Mouse (Mus musculus) spleen, adult 2 months (tissue): ENCODE data around the gene Ctnnbip1. TPM values are rescaled to one million over a fixed set of nuclear protein-coding genes. Genes with fewer than 3 reads are reported as not detected.

Source experiments
- DNase-seq, 2 experiments: peaks; one replicate each; pipeline versions ENCODE4 v3.0.0 to v3.0.0-alpha.2; 2012 to 2021; ENCODE audit warnings: low spot score in 2 of 2, low read depth in 1 of 2
- H3K27ac ChIP-seq: fragments of 200-500 bp; 2 replicates; pipeline ENCODE4 v1.5.1; 2012; ENCODE audit warnings: low read length, inconsistent platforms; ENCODE audit not compliant: insufficient read depth
- H3K27me3 ChIP-seq: fragments of 200-500 bp; 2 replicates; pipeline ENCODE4 v1.6.1; 2012; ENCODE audit warnings: mild to moderate bottlenecking, moderate library complexity, low read length, inconsistent platforms; ENCODE audit not compliant: control insufficient read depth, insufficient read depth
- H3K36me3 ChIP-seq: fragments of 200-500 bp; 2 replicates; pipeline ENCODE4 v1.6.1; 2012; ENCODE audit warnings: mild to moderate bottlenecking, low read length, inconsistent platforms; ENCODE audit not compliant: control insufficient read depth, insufficient read depth
- H3K4me1 ChIP-seq: fragments of 200-500 bp; 2 replicates; pipeline ENCODE4 v1.6.1; 2011; ENCODE audit warnings: inconsistent platforms; ENCODE audit not compliant: control insufficient read depth, insufficient read depth, insufficient read length
- H3K4me3 ChIP-seq: fragments of 200-500 bp; 2 replicates; pipeline ENCODE4 v1.5.1; 2011; ENCODE audit warnings: mild to moderate bottlenecking, inconsistent platforms; ENCODE audit not compliant: insufficient read depth, insufficient read length; ENCODE audit errors: extremely low read depth
- CTCF ChIP-seq: fragments of 200-500 bp; IDR thresholded peaks from 2 replicates; pipeline ENCODE4 v1.5.1; 2011; ENCODE audit warnings: mild to moderate bottlenecking, inconsistent platforms; ENCODE audit not compliant: insufficient read depth, insufficient read length, insufficient replicate concordance; ENCODE audit errors: extremely low read depth
- POLR2A ChIP-seq: fragments of 200-500 bp; IDR thresholded peaks from 2 replicates; pipeline ENCODE4 v1.6.1; 2011; ENCODE audit warnings: low read depth, low read length, inconsistent platforms
- WGBS: fragments of 180-500 bp; shearing (Covaris S2); methylation state at CpG from one replicate; pipeline ENCODE4 v1.1.7; 2018; 5-methylcytosine and 5-hydroxymethylcytosine counted together
- polyA plus RNA-seq: library from polyadenylated mRNA; depleted of rRNA; stranded (reverse); fragments of >200 nt; gene quantifications from 2 replicates; pipeline ENCODE4 v1.2.3, GENCODE M21; 2012

The Ctnnbip1 gene
- polyA plus RNA-seq, 1 experiment: 5.3 TPM

DNA sequence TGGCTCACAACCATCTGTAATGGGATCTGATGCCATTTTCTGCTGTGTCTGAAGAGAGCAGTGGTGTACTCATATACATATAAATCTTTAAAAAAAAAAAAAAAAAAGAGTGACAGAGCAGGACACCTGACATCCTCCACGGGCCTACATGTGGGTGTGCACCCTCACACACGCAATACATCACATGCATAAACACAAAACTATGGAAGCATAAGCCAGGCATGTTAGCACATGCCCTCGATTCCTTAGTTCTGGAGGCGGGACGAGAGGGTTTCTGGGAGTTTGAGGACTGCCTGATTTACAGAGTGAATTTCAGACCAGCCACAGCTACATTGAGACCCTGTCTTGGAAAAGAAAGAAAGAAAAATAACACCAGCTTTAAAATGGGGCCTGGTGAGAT lies 13.7 kb upstream of the Ctnnbip1 start:
- WGBS: 83% methylated on average over 5 of the region's 5 CpGs
- no peaks in the 10 kb centered on the region for H3K4me1 ChIP-seq
- no peaks in the 10 kb centered on the region for H3K27me3 ChIP-seq
- peaks cover 9% of the 10 kb centered on the region for H3K36me3 ChIP-seq
- H3K27ac ChIP-seq: 0 out of 2 replicates have a peak overlapping the region, but pooled peaks have one; percentile 8
- H3K4me3 ChIP-seq: no peak overlapping the region
- no peak for TF ChIP-seq POLR2A
- no peak for TF ChIP-seq CTCF
- DNase-seq: no peak

DNA sequence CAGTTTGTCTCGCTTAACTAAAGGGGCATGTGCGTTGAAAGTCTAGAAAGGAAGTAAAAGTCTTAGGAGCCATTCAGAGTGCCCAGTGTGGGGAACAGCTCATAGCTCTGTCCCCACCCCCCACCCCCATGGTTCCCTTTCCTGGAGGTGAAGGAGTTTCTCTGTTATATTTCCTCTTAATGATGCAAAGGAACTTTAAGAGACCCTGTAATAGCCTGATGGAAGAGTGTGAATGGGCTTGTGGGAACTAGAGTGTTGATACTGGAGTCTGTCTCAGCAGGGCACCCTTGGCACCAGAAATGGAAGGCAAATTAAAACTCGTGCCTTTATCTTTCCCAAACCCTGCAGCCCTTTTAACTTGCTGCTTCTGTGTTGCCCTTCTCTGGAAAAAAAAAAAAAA lies 13.2 kb upstream of the Ctnnbip1 start:
- TF ChIP-seq CTCF (no peak), POLR2A (no peak)
- no peaks in the 10 kb centered on the region for H3K27me3 ChIP-seq
- H3K27ac ChIP-seq: 0 out of 2 replicates have a peak overlapping the region, but pooled peaks have one; percentile 8
- H3K4me1 ChIP-seq: no peaks in the 10 kb centered on the region
- H3K4me3 ChIP-seq: no peak overlapping the region
- H3K36me3 ChIP-seq: peaks cover 6% of the 10 kb centered on the region
- DNase-seq: no peak
- WGBS: 23% methylated on average over 3 of the region's 3 CpGs

DNA sequence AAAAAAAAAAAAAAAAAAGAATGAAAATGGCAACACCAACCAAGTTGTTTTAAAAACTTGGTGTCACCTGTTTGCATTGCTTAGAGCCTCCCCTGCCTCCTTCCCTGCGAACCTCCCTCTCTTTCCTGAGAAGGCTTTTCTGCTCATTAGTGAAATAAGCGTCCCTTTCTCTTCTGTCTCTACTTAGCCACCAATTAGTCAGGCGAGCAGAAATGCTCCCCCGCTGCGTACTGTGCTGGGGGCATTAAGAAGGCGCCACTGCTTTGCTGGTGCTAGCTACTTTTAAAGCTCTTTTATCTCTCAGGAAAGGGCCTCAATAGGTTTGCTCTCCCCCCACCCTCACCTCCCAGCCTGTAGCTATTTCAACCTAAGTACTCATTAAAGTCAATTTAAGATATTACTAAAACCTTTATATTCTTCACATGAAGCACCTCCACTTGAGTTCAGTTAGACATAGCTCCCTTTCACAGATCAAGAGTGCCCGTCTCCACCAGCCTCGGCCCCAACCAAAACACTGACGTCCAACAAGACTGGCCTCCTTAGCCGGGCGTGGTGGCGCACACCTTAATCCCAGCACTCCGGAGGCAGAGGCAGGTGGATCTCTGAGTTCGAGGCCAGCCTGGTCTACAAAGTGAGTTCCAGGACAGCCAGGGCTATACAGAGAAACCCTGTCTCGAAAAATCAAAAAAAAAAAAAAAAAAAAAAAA lies 12.6 kb upstream of the Ctnnbip1 start:
- Histone ChIP-seq H3K4me3 (no peak overlapping the region), H3K27ac (no peak overlapping the region), H3K4me1 (no peaks in the 10 kb centered on the region), H3K27me3 (no peaks in the 10 kb centered on the region), H3K36me3 (peaks cover 2% of the 10 kb centered on the region)
- DNase-seq: no peak
- TF ChIP-seq CTCF (no peak), POLR2A (no peak)
- 88% methylated on average over 15 of the region's 15 CpGs for WGBS

DNA sequence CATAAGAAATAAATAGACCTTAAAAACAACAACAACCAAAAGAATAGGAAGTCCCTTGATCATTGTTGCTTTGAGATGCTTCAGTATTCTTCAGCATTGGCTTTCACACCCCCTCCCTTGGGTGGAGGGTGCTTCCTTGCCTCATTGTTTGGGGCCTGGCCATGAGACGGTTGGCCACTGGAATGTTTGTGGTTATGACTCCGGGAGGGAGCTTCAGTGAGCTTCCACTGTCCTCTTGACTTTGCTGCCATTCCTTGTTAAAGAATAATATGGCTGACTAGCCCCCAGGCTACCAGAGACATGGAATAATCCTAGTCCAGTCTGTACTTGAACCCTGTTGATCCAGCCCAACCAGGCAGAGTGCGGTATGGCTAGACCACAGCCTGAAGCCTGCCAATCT lies 11.1 kb upstream of the Ctnnbip1 start:
- Histone ChIP-seq H3K36me3 (no peaks in the 10 kb centered on the region), H3K4me1 (no peaks in the 10 kb centered on the region), H3K27me3 (no peaks in the 10 kb centered on the region), H3K4me3 (no peak overlapping the region), H3K27ac (no peak overlapping the region)
- no peak for TF ChIP-seq POLR2A
- TF ChIP-seq CTCF: no peak
- 77% methylated on average over 3 of the region's 3 CpGs for WGBS
- no peak for DNase-seq

DNA sequence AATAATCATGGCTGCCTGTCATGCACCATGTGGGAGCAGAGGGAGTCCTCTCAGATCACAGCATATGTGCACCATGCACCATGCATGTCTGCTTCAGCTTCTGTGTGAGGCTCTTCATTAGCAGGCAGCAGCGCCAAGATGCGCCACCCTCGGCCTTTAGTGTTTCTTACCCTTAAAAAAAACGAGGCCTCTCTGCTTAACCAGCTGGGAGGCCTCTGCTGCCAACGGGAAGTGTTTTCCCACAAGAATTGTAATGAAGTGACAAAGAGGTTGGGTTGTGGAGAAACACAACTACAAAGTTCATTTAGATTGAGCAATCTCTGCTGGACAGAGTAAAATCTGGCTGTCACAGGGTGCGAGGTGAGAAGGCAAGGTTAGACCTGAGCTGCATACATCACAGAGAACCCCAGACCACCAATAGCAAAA lies 6.8 kb upstream of the Ctnnbip1 start:
- 49% methylated on average over 6 of the region's 6 CpGs for WGBS

DNA sequence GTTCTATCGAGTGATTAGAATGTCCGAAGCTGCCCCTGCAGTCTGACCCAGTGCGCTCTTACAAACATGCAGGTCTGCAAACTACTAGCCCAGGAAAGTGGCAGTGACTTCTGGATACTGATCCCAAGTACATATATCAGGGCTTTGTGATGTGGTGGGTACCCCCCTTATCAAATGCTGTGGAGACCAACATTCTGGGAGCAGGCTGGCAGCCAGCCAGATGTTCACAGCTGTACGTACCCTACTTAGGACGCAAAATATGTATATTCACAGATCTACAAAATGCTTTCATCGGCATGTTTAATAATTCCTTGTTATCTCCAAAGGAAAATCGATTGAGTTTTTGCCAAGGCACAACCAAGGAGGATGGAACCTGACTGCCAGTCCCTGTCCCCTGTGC lies 6.0 kb upstream of the Ctnnbip1 start:
- 93% methylated on average over 7 of the region's 7 CpGs for WGBS

More for the DNA sequence above, 6.8 kb upstream of the Ctnnbip1 start:
- no peak for DNase-seq
- Histone ChIP-seq H3K36me3 (no peaks in the 10 kb centered on the region), H3K27me3 (no peaks in the 10 kb centered on the region), H3K4me1 (no peaks in the 10 kb centered on the region; the same call in 1 of the 2 replicates), H3K27ac (no peak overlapping the region), H3K4me3 (no peak overlapping the region)
- no peak for TF ChIP-seq POLR2A
- TF ChIP-seq CTCF: no peak

DNA sequence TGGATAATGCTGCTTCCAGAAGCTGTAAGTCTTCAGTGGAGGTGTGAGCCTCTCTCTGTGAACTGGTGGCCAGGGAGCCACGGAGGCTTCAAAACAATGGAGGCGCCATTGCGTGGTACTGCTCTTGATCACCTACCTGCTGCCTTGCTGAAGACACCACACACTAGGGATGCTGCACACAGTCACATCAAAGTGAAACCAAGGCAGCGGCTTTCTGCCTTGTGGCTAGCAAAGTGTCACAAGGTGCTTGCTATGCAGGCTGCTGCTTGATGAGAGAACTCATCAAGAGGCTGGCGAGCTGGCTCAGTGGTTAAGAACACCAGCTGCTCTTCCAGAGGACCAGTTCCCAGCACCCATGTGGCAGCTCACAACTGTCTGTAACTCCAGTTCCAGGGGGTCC lies 2.3 kb upstream of the Ctnnbip1 start:
- TF ChIP-seq POLR2A (no peak), CTCF (no peak)
- no peak overlapping the region for H3K27ac ChIP-seq
- WGBS: 78% methylated on average over 5 of the region's 5 CpGs
- DNase-seq: no peak
- H3K36me3 ChIP-seq: no peaks in the 10 kb centered on the region
- H3K4me1 ChIP-seq: peaks cover 3% of the 10 kb centered on the region; the same call in 1 of the 2 replicates
- H3K4me3 ChIP-seq: no peak overlapping the region
- H3K27me3 ChIP-seq: no peaks in the 10 kb centered on the region

More for the DNA sequence above, 6.0 kb upstream of the Ctnnbip1 start:
- Histone ChIP-seq H3K36me3 (no peaks in the 10 kb centered on the region), H3K27ac (no peak overlapping the region), H3K27me3 (no peaks in the 10 kb centered on the region), H3K4me1 (no peaks in the 10 kb centered on the region; the same call in 1 of the 2 replicates), H3K4me3 (no peak overlapping the region)
- no peak for DNase-seq
- TF ChIP-seq POLR2A (no peak), CTCF (no peak)
